Mouse (Mus musculus) cerebral cortex, adult 2 months (tissue): ENCODE data around the gene Olfr592.

Source experiments
- WGBS: fragments of 180-500 bp; shearing (Covaris S2); methylation state at CpG from one replicate; pipeline ENCODE4 v1.1.7; 2018; 5-methylcytosine and 5-hydroxymethylcytosine counted together

Olfr592 gene

GRCm38 (mm10) chr7:103184503-103184902 is at the start of gene Olfr592:
Gene Olfr592, plus strand, starts transcription at chr7:103184803.
- WGBS: 67% methylated on average over 1 of the region's 1 CpGs

DNA sequence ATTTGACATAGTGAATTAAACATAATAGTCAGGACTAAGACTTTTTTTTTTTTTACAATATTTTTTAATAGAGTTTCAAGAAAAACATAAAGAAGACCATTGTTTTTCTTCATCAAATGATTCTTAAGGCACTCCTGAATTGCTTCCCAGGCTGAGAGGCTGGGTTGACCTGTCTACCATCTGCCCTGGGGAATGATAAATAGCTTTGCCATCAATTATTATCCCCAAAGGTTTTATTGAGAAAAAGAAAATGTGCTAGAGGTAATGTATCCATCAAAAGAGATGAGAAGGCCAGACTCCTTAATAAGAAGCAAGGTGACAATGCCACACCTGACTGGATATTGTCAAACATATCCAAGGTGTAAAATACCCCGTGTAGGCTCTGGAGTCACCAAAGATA is 44.0 kb upstream of the Olfr592 start, which contains the start of gene Olfr588-ps1:
Gene Olfr588-ps1 (plus strand): TSS at position 301 of the 400 bp plus-strand sequence.
- WGBS: 78% methylated on average over 1 of the region's 1 CpGs

DNA sequence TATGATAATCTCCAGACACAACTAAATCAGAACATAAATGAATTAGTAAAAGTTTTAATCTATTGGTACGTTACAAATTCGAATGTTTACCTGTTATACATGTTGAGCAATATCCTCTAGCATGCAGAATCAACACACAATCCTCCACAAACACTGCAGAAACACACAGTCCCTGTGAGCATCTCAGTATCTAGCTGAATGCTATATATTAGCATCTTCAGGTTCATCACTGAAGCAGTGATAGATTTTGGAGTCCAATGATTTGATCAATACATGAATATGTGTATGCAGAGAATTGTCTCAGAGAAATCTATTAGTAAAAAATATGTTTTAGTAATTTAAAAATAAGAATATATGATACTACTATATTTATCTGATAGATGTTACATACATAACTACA is 28.3 kb upstream of the Olfr592 start, which contains the start of gene Olfr589:
Gene Olfr589 (minus strand): TSS at position 101 of the 400 bp plus-strand sequence.
- WGBS: 61% methylated on average over 2 of the region's 2 CpGs

GRCm38 (mm10) chr7:103169697-103170096 is 14.9 kb upstream of the Olfr592 start:
- WGBS: 77% methylated on average over 5 of the region's 5 CpGs

- 59% methylated on average over 1 of the region's 1 CpGs for WGBS
These were observed 6.4 kb upstream of the Olfr592 start, which contains the start of gene Olfr591 for GRCm38 (mm10) chr7:103178240-103178639. Gene Olfr591, minus strand, starts transcription at chr7:103178340.

GRCm38 (mm10) chr7:103211562-103211961 is 27.0 kb downstream of the Olfr592 start, which contains the start of gene Olfr593:
Gene Olfr593, plus strand, starts transcription at chr7:103211862.
- 67% methylated on average over 1 of the region's 1 CpGs for WGBS

DNA sequence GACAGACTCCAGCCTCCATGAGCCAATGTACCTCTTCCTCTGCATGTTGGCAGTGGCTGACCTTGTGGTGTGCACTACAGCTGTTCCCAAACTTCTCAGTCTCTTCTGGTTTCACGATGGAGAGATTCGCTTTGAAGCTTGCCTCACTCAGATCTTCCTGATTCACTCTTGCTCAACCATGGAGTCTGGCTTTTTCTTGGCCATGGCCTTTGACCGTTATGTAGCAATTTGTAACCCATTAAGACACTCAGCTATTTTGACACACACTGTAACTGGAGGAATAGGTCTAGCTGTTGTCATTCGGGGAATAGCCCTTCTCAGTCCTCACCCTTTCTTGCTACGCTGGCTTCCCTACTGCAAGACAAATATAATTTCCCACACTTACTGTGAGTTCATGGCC is 27.4 kb downstream of the Olfr592 start:
- WGBS: 89% methylated on average over 5 of the region's 5 CpGs

DNA sequence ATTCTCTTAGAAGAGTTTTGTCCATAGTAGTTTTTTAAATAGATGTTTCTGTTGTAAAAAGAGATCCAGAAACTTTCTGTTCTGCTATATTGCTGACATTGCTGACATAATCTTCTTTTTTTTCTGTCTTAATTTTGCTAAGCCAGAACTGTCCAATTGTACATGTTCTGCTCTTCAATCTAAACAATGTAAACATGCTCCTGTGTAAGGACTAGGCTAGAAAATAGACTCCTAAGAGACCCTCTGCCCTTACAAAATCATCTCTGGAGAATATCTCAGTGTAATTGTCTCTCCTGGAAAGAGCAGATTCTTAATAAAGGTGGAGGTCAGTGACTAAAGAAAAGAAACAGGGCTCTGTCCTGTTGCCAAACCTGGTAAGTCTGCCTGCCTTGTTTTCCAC is 32.1 kb downstream of the Olfr592 start, which contains the start of gene Olfr594:
Gene Olfr594 (plus strand): TSS at position 301 of the 400 bp plus-strand sequence.

